Mouse (Mus musculus) midbrain, embryonic 14.5 days (tissue): Measurements from ENCODE around the gene B4gat1. TPM values are rescaled to one million over a fixed set of nuclear protein-coding genes. Genes with fewer than 3 reads are reported as not detected.
"Not testable (repeated sequence)": the region's sequence is repeated elsewhere in the genome, so short reads cannot be mapped to it uniquely, and the experiment has no call there.

Experiments used
- ATAC-seq: fragments of 200-750 bp; cut with Nextera tagmentation; 2 replicates; pipeline ENCODE4 v1.8.0; 2017; ENCODE audit warnings: moderate number of reproducible peaks, moderate library complexity; ENCODE audit not compliant: low FRiP score, low TSS enrichment
- DNase-seq: peaks from one replicate; pipeline ENCODE4 v3.0.0-alpha.2; 2015
- H3K27ac ChIP-seq: fragments of 300-500 bp; sonication (generic); replicated peaks from 2 replicates; pipeline ENCODE4 v1.5.1; 2014; ENCODE audit warnings: mild to moderate bottlenecking, low read depth, low read length, moderate library complexity
- H3K27me3 ChIP-seq: fragments of 300-500 bp; sonication (generic); 2 replicates; pipeline ENCODE4 v1.6.1; 2014; ENCODE audit warnings: low read length, control low read depth, mixed read lengths; ENCODE audit not compliant: control insufficient read depth, insufficient read depth
- H3K36me3 ChIP-seq: fragments of 300-500 bp; sonication (generic); 2 replicates; pipeline ENCODE4 v1.6.1; 2014; ENCODE audit warnings: low read length, control low read depth; ENCODE audit not compliant: control insufficient read depth, insufficient read depth
- H3K4me1 ChIP-seq: fragments of 300-500 bp; sonication (generic); 2 replicates; pipeline ENCODE4 v1.6.1; 2014; ENCODE audit warnings: mild to moderate bottlenecking, antibody characterized with exemption, low read length, control low read depth; ENCODE audit not compliant: control insufficient read depth, insufficient read depth
- H3K4me2 ChIP-seq: fragments of 300-500 bp; sonication (generic); 2 replicates; pipeline ENCODE4 v1.6.1; 2014; ENCODE audit warnings: mild to moderate bottlenecking, low read length, moderate library complexity
- H3K4me3 ChIP-seq: fragments of 300-500 bp; sonication (generic); replicated peaks from 2 replicates; pipeline ENCODE4 v1.5.1; 2014; ENCODE audit warnings: low read depth, low read length
- H3K9ac ChIP-seq: fragments of 300-500 bp; sonication (generic); replicated peaks from 2 replicates; pipeline ENCODE4 v1.6.1; 2014; ENCODE audit warnings: mild to moderate bottlenecking, low read length, moderate library complexity
- H3K9me3 ChIP-seq: fragments of 300-500 bp; sonication (generic); 2 replicates; pipeline ENCODE4 v1.6.1; 2016; ENCODE audit warnings: low read length, control low read depth, mixed read lengths; ENCODE audit not compliant: control insufficient read depth
- WGBS: fragments of 180-500 bp; shearing (Covaris S2); extraction: QIAGEN DNeasy Blood & Tissue Kit; methylation state at CpG from one replicate; pipeline ENCODE4 v1.1.7; 2014; 5-methylcytosine and 5-hydroxymethylcytosine counted together
- polyA plus RNA-seq: library from polyadenylated mRNA; unstranded; fragments of >200 nt; fragmentation: Nextera tagmentation; extraction: Ambion mirVana; gene quantifications from 2 replicates; pipeline ENCODE4 v1.2.1, GENCODE M21; 2014

B4gat1 gene
- polyA plus RNA-seq, 1 experiment from 2014 or later: 69.7 TPM

DNA sequence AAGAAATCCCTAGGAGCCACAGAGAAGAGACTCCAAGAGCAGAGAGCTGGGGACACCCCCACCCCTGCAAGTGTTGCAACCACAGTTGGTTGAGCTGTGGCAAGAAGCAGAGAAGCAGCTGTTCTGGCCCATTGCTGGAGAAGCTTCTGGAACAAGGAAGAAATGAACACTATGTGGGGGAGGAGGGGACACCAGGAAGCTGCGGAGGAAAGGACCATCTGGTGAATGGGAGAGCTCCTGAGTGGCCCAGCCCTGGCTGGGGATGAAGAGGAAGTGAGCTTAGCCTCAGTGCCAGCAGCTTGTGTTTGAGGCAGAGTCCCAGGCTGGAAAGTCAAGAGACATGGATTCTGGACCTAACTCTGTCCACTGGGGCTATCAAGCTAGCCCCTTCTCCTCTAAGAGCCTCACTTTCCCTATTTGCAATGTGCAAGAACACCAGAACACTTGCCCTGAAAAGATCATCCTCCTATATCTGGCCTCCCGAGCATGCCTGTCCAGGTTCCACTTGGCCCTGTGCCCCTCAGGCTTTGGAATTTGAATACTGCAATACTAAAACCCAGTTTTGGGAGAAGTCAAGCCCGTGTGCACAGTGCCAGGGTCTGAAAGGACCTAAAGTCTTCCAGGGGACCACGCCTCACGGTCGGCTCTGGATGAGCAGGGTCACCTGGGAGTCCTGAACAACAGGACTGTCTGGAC is 39.0 kb upstream of the B4gat1 start:
- Histone ChIP-seq H3K27me3 (no peaks in the 10 kb centered on the region), H3K9me3 (no peaks in the 10 kb centered on the region), H3K27ac (no peak overlapping the region), H3K4me3 (no peak overlapping the region), H3K9ac (no peak overlapping the region), H3K4me2 (no peak overlapping the region), H3K36me3 (no peaks in the 10 kb centered on the region), H3K4me1 (peaks cover 18% of the 10 kb centered on the region)
- DNase-seq (no peak), ATAC-seq (no peak)
- WGBS: 81% methylated on average over 6 of the region's 6 CpGs

DNA sequence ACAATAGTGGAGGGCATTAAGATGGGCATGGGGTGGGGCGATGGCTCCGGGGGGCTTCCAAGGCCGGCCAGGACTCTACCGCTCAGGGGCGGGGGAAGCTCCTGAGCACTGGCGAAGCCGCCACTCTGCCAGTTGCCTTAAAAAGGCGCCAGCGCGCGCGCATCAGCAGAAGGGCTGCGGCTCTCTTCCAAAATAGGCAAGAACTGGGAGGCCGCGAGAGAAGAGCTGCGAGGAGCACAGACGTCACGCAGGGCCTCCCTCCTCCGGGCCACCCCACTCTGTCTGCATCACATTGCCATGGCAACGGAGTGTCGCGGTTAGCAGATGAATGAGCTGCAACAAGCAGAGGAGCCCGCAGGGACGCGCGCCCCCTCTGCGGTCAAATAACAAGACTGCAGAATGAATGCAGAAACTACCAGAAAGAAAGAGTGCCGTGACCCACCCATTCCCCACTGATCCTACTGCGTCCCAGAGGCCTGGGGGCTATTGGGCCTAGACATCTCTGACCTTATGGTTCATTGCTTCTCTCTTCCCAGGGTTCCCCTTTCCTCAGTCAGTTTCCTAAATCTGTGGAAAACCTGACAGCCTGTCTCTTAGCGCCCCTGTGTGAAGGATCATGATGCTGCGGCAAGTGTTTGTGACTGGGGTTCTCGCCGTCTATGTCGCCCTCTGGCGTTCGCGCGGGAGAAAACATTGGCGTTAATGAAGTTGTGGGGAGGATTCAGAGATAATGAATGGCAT is 36.8 kb upstream of the B4gat1 start:
- H3K4me2 ChIP-seq: peak overlapping the region; percentile 77
- H3K9me3 ChIP-seq: no peaks in the 10 kb centered on the region
- H3K4me3 ChIP-seq: peak overlapping the region; percentile 35
- peaks cover 14% of the 10 kb centered on the region for H3K4me1 ChIP-seq
- H3K27me3 ChIP-seq: no peaks in the 10 kb centered on the region
- H3K9ac ChIP-seq: peak overlapping the region; percentile 66
- H3K36me3 ChIP-seq: no peaks in the 10 kb centered on the region
- peak; percentile 97 for DNase-seq
- ATAC-seq: peak; percentile 97
- peak overlapping the region; percentile 95 for H3K27ac ChIP-seq
- WGBS: under 1% methylated on average over 39 of the region's 39 CpGs

DNA sequence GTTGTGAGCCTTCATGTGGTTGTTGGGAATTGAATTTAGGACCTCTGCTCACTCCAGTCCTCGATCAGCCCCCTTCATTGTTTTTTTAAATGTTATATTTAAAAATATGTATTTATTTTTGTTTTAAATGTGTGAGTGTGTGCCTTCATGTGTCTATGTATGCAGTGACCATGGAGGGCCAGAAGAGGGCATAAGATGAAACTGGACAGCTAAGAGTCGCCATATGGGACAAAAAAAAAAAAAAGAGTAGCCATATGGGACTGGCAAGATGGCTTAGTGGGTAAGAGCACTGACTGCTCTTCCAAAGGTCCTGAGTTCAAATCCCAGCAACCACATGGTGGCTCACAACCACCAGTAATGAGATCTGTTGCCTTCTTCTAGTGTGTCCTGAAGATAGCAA is 35.0 kb upstream of the B4gat1 start:
- 77% methylated on average over 2 of the region's 2 CpGs for WGBS
- ATAC-seq, H3K36me3 ChIP-seq: not testable (repeated sequence)

DNA sequence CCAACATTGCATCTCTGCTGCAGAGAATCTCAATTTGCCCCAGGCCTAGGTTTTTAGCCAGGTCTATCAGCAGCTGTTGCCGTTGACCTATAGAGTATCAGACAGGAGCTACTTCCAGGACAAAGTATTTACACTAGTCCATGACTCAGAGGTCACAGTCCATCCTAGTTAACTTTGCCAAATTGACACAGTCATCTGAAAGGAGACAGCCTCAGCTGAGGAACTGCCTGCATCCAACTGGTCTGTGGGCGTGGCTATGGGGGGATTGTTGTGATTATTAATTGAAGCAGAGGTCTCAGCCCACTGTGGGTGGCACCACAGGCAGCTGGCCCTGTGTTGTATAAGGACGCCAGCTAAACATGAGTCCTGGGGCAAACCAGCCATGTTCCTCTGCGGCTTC is 33.7 kb upstream of the B4gat1 start:
- Histone ChIP-seq H3K36me3 (no peaks in the 10 kb centered on the region), H3K9me3 (no peaks in the 10 kb centered on the region), H3K4me3 (no peak overlapping the region), H3K4me2 (no peak overlapping the region), H3K27ac (no peak overlapping the region), H3K4me1 (peaks cover 10% of the 10 kb centered on the region), H3K9ac (no peak overlapping the region), H3K27me3 (no peaks in the 10 kb centered on the region)
- no peak for DNase-seq
- ATAC-seq: no peak
- WGBS: 68% methylated on average over 4 of the region's 4 CpGs

More for the DNA sequence above, 35.0 kb upstream of the B4gat1 start:
- not testable (repeated sequence) for H3K9ac ChIP-seq, H3K9me3 ChIP-seq, H3K27me3 ChIP-seq, H3K27ac ChIP-seq, H3K4me3 ChIP-seq, H3K4me2 ChIP-seq, DNase-seq
- H3K4me1 ChIP-seq: peaks cover 14% of the 10 kb centered on the region

DNA sequence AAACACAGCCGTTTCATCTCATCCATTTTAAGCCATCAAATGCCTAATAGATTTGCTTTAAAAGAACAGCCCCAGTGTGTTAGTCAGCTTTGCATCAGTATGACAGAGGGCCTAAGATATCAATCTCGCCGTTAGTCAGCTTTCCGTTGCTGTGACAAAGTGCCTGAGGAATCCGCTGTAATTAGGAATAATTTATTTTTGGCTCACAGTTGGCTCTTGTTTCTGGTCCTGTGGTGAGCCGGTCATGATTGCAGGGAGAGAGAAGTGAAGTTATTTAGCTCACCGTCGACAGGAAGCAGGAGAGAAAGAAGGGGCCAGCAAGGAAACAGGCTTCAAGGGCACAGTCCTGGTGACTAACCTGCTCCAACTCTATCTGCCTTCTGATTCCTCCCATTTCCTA is 25.5 kb upstream of the B4gat1 start:
- Histone ChIP-seq H3K4me1 (0 out of 2 replicates have a peak, but pooled peaks cover 2% of the 10 kb centered on the region), H3K4me2 (no peak overlapping the region), H3K27ac (no peak overlapping the region), H3K4me3 (no peak overlapping the region), H3K27me3 (no peaks in the 10 kb centered on the region), H3K9ac (no peak overlapping the region), H3K36me3 (no peaks in the 10 kb centered on the region), H3K9me3 (no peaks in the 10 kb centered on the region)
- ATAC-seq (no peak), DNase-seq (no peak)
- 83% methylated on average over 8 of the region's 8 CpGs for WGBS

DNA sequence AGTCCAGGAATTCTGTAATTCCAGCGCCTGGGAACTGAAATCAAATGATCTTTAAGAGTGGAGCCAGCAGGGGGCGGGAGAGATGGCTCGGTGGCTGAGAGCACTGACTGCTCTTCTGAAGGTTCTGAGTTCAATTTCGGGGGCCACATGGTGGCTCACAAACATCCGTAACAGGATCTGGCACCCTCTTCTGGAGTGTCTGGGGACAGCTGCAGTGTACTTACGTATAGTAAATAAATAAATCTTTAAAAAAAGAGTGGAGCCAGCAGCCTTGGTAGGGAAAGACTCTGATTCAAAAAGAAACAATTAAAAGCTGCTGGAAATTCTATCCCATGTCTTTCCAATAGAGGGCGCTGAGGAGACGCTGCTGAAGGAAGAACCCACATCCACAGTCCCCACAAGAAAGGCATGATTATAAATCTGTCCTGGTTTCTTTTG is 23.6 kb upstream of the B4gat1 start:
- H3K27ac ChIP-seq: no peak overlapping the region
- 16% methylated on average over 8 of the region's 8 CpGs for WGBS
- no peak overlapping the region for H3K4me3 ChIP-seq
- no peaks in the 10 kb centered on the region for H3K27me3 ChIP-seq
- H3K9me3 ChIP-seq: no peaks in the 10 kb centered on the region
- 0 out of 2 replicates have a peak, but pooled peaks cover 2% of the 10 kb centered on the region for H3K4me1 ChIP-seq
- no peak overlapping the region for H3K9ac ChIP-seq
- no peak overlapping the region for H3K4me2 ChIP-seq
- peak; percentile 71 for DNase-seq
- no peak for ATAC-seq
- no peaks in the 10 kb centered on the region for H3K36me3 ChIP-seq

DNA sequence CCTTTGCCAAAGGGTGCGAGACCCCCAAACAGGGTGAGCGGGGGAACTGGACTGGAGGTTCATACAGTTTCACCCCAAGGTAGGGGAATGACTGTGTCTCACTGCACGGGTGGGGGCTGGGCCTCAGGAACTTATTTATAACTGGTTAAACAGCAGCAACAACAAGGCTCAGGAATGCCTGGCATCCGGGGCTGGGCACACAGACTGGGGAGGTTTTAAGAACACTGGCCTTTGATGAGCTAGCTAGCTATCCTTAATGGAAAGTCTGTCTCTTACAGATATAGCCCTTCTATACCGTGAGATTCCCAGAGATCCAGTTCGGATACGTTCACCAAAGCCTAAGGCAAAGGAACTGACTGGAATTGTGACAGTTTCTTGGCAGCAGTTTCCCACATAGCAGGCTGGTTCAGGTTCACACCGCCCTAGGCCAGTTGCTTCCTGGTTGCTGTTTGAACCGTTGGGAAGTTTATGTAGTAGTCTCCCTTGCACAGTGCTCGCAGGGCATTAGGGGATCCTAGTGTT is 22.3 kb upstream of the B4gat1 start:
- Histone ChIP-seq H3K27ac (no peak overlapping the region), H3K9ac (no peak overlapping the region), H3K4me1 (0 out of 2 replicates have a peak, but pooled peaks cover 2% of the 10 kb centered on the region), H3K36me3 (no peaks in the 10 kb centered on the region), H3K9me3 (no peaks in the 10 kb centered on the region), H3K4me3 (no peak overlapping the region), H3K4me2 (no peak overlapping the region), H3K27me3 (no peaks in the 10 kb centered on the region)
- no peak for ATAC-seq
- no peak for DNase-seq
- 51% methylated on average over 10 of the region's 10 CpGs for WGBS

DNA sequence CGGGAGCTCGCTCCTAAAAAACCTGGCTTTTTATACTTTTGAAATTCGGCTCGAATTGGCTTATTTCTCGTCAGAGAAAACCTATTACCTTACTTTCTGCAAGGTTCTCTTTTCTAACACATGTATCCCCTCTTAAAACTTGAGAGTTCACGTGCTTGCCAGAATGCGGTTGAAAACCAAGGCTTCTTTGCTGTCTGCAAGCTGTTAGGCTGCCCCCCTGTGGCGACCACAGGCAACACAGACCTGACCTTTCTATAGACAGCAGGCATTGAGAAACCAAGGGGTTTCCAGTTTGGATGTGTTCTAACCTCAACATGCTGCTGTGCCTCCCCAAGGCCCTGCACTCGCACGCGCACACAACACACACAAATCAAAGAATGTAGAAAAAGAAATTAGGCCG is 21.8 kb upstream of the B4gat1 start:
- Histone ChIP-seq H3K27ac (no peak overlapping the region), H3K9ac (no peak overlapping the region), H3K36me3 (no peaks in the 10 kb centered on the region), H3K4me2 (no peak overlapping the region), H3K9me3 (no peaks in the 10 kb centered on the region), H3K4me1 (0 out of 2 replicates have a peak, but pooled peaks cover 2% of the 10 kb centered on the region), H3K4me3 (no peak overlapping the region), H3K27me3 (no peaks in the 10 kb centered on the region)
- DNase-seq (peak; percentile 83), ATAC-seq (no peak)
- WGBS: 21% methylated on average over 12 of the region's 12 CpGs
